Mouse (Mus musculus) liver, adult 2 months (tissue): ENCODE data around the gene Kdm8. TPM values are rescaled to one million over a fixed set of nuclear protein-coding genes. Genes with fewer than 3 reads are reported as not detected.
A peak's percentile ranks its signal among the peaks of the same experiment; 100 is the strongest.

Source experiments
- DNase-seq: peaks from one replicate; pipeline ENCODE4 v3.0.0-alpha.2; 2011; ENCODE audit warnings: low read depth, low spot score; ENCODE audit errors: extremely low read depth
- H3K27ac ChIP-seq: fragments of 200-500 bp; replicated peaks from 2 replicates; pipeline ENCODE4 v1.5.1; 2012; ENCODE audit warnings: low read depth, mild to moderate bottlenecking, control low read depth, inconsistent platforms, low read length; ENCODE audit not compliant: insufficient read depth
- H3K27me3 ChIP-seq: fragments of 200-500 bp; 2 replicates; pipeline ENCODE4 v1.6.1; 2012; ENCODE audit warnings: mild to moderate bottlenecking, moderate library complexity, low read length, inconsistent platforms; ENCODE audit not compliant: control insufficient read depth, insufficient read depth
- H3K36me3 ChIP-seq: fragments of 200-500 bp; 2 replicates; pipeline ENCODE4 v1.6.1; 2012; ENCODE audit warnings: low read length, inconsistent platforms; ENCODE audit not compliant: control insufficient read depth, insufficient read depth
- H3K4me1 ChIP-seq: fragments of 200-500 bp; 2 replicates; pipeline ENCODE4 v1.6.1; 2011; ENCODE audit warnings: low read length; ENCODE audit not compliant: control insufficient read depth, insufficient read depth
- H3K4me3 ChIP-seq: fragments of 200-500 bp; 2 replicates; pipeline ENCODE4 v1.5.1; 2011; ENCODE audit warnings: low read depth, mild to moderate bottlenecking, control low read depth, low read length, moderate library complexity; ENCODE audit not compliant: insufficient read depth
- H3K79me2 ChIP-seq: fragments of 200-500 bp; 2 replicates; pipeline ENCODE4 v1.6.1; 2012; ENCODE audit warnings: inconsistent platforms, mild to moderate bottlenecking, low read length, moderate library complexity; ENCODE audit not compliant: control insufficient read depth, insufficient read depth
- H3K9ac ChIP-seq: fragments of 200-500 bp; 2 replicates; pipeline ENCODE4 v1.6.1; 2012; ENCODE audit warnings: low read depth, mild to moderate bottlenecking, control low read depth, inconsistent platforms, low read length
- CTCF ChIP-seq: fragments of 200-500 bp; IDR thresholded peaks from 2 replicates; pipeline ENCODE4 v1.5.1; 2011; ENCODE audit warnings: low read depth, low read length, control low read depth
- POLR2A ChIP-seq: fragments of 200-500 bp; IDR thresholded peaks from 2 replicates; pipeline ENCODE4 v1.6.1; 2011; ENCODE audit warnings: low read length, control low read depth; ENCODE audit not compliant: insufficient read depth; ENCODE audit errors: extremely low read depth
- WGBS: fragments of 180-500 bp; shearing (Covaris S2); methylation state at CpG from one replicate; pipeline ENCODE4 v1.1.7; 2018; 5-methylcytosine and 5-hydroxymethylcytosine counted together
- polyA plus RNA-seq: library from polyadenylated mRNA; depleted of rRNA; stranded (reverse); fragments of >200 nt; gene quantifications from 2 replicates; pipeline ENCODE4 v1.2.3, GENCODE M21; 2012
- total RNA-seq: library from RNA; depleted of rRNA; stranded (reverse); fragments of >200 nt; gene quantifications from 2 replicates; pipeline ENCODE4 v1.2.3, GENCODE M21; 2014

The Kdm8 gene
- total and polyA plus RNA-seq, 2 experiments: 1.9 to 2.4 TPM

GRCm38 (mm10) chr7:125444076-125444463, 406 bp upstream of the Kdm8 start:
- 5% methylated on average over 10 of the region's 10 CpGs for WGBS
- H3K36me3 ChIP-seq: no peaks in the 10 kb centered on the region
- DNase-seq: no peak
- H3K27ac ChIP-seq: peak overlapping the region; percentile 51
- peaks cover 6% of the 10 kb centered on the region for H3K4me1 ChIP-seq
- peak overlapping the region; percentile 70 for H3K9ac ChIP-seq
- H3K4me3 ChIP-seq: peak overlapping the region; percentile 68
- TF ChIP-seq POLR2A: no peak
- no peak for TF ChIP-seq CTCF
- H3K79me2 ChIP-seq: no peaks in the 10 kb centered on the region
- no peaks in the 10 kb centered on the region for H3K27me3 ChIP-seq

GRCm38 (mm10) chr7:125450678-125451077, 6.2 kb downstream of the Kdm8 start:
- Histone ChIP-seq H3K27ac (no peak overlapping the region), H3K79me2 (no peaks in the 10 kb centered on the region), H3K9ac (no peak overlapping the region), H3K4me3 (no peak overlapping the region), H3K36me3 (no peaks in the 10 kb centered on the region), H3K4me1 (no peaks in the 10 kb centered on the region), H3K27me3 (no peaks in the 10 kb centered on the region)
- TF ChIP-seq CTCF: no peak
- no peak for TF ChIP-seq POLR2A
- WGBS: 100% methylated on average over 1 of the region's 1 CpGs
- DNase-seq: no peak

GRCm38 (mm10) chr7:125451078-125451477, 6.6 kb downstream of the Kdm8 start:
- no peak overlapping the region for H3K4me3 ChIP-seq
- no peaks in the 10 kb centered on the region for H3K4me1 ChIP-seq
- WGBS: 95% methylated on average over 2 of the region's 2 CpGs
- H3K9ac ChIP-seq: no peak overlapping the region
- no peaks in the 10 kb centered on the region for H3K36me3 ChIP-seq
- no peak for TF ChIP-seq POLR2A
- TF ChIP-seq CTCF: no peak
- DNase-seq: no peak
- H3K27ac ChIP-seq: no peak overlapping the region
- no peaks in the 10 kb centered on the region for H3K27me3 ChIP-seq
- H3K79me2 ChIP-seq: no peaks in the 10 kb centered on the region

- WGBS: 99% methylated on average over 4 of the region's 4 CpGs
- no peak overlapping the region for H3K9ac ChIP-seq
- H3K27me3 ChIP-seq: no peaks in the 10 kb centered on the region
- no peaks in the 10 kb centered on the region for H3K79me2 ChIP-seq
- H3K36me3 ChIP-seq: no peaks in the 10 kb centered on the region
- H3K4me3 ChIP-seq: no peak overlapping the region
- H3K27ac ChIP-seq: no peak overlapping the region
- TF ChIP-seq CTCF (no peak), POLR2A (no peak)
- no peak for DNase-seq
- H3K4me1 ChIP-seq: no peaks in the 10 kb centered on the region
Observed at GRCm38 (mm10) chr7:125453671-125454070, 9.2 kb downstream of the Kdm8 start.

- Histone ChIP-seq H3K79me2 (no peaks in the 10 kb centered on the region), H3K27me3 (no peaks in the 10 kb centered on the region), H3K4me1 (no peaks in the 10 kb centered on the region), H3K4me3 (no peak overlapping the region), H3K9ac (no peak overlapping the region), H3K27ac (no peak overlapping the region), H3K36me3 (peaks cover 1% of the 10 kb centered on the region; the same call in 1 of the 2 replicates)
- DNase-seq: no peak
- 91% methylated on average over 2 of the region's 2 CpGs for WGBS
- TF ChIP-seq CTCF: no peak
- no peak for TF ChIP-seq POLR2A
Observed at GRCm38 (mm10) chr7:125462200-125462599, 17.7 kb downstream of the Kdm8 start.

GRCm38 (mm10) chr7:125469937-125470336, 25.5 kb downstream of the Kdm8 start:
- no peak overlapping the region for H3K27ac ChIP-seq
- H3K27me3 ChIP-seq: no peaks in the 10 kb centered on the region
- WGBS: 42% methylated on average over 5 of the region's 5 CpGs
- no peaks in the 10 kb centered on the region for H3K79me2 ChIP-seq
- peak; percentile 36 for DNase-seq
- H3K4me3 ChIP-seq: no peak overlapping the region
- H3K9ac ChIP-seq: no peak overlapping the region
- TF ChIP-seq POLR2A (no peak), CTCF (peak; percentile 90)
- H3K36me3 ChIP-seq: no peaks in the 10 kb centered on the region
- peaks cover 3% of the 10 kb centered on the region; the same call in 1 of the 2 replicates for H3K4me1 ChIP-seq
